Comparison of ENCODE assay signal across 11 mouse cellular contexts in the genomic region with DNA sequence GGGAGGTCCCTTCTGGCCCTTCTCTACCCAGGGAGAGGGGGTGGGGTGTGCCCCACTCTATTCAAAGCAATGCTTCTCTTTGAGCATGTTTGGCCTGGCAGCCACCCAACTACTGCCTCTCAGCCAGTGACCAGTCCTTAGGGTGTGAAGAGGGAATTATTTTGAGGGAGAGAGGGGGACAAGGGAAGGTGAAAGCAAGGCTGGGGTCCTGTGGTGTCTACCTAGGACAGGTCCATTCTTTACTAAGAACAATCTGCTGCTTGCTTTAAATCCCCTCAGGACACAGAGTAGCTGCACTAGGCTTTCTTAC. TPM values are rescaled to one million over a fixed set of nuclear protein-coding genes. Genes with fewer than 3 reads are reported as not detected.
DNase-seq lines count a peak whose midpoint lies in the region; ATAC-seq and TF ChIP-seq lines count a peak whose summit lies in the region.
"Had no signal": no experiment of that assay in that cellular context is flagged by ENCODE, and none has a peak within 500 bp of the region (broad histone marks: within the 10 kb centered on the region; RNA-seq: fewer than 3 reads in every experiment).

No protein-coding gene starts in this region.

- H3K9ac ChIP-seq in heart, embryonic 14.5 days (ENCODE audit: low read length) = peak overlapping the region; percentile 38; the same call in 1 of the 2 replicates
- H3K9ac ChIP-seq in midbrain, postnatal 0 days (replicated peaks; ENCODE audit: low read length, poor library complexity, severe bottlenecking) = no peak overlapping the region
- no peak overlapping the region for H3K9ac ChIP-seq in midbrain, embryonic 15.5 days

- H3K27ac ChIP-seq in heart, embryonic 14.5 days (replicated peaks in 1 of 2; ENCODE audit: control insufficient read depth in 1 of 2, insufficient read depth in 1 of 2, low read depth in 2 of 2, low read length in 2 of 2) = peak overlapping the region; percentile 36 to 69
- peak overlapping the region; percentile 54; the same call in 1 of the 2 replicates for H3K27ac ChIP-seq in limb, embryonic 10.5 days
- no peak overlapping the region for H3K27ac ChIP-seq in midbrain, postnatal 0 days (ENCODE audit: low read depth, low read length)
- H3K27ac ChIP-seq in midbrain, embryonic 15.5 days = no peak overlapping the region

- peaks cover 24% of the 10 kb centered on the region; the same call in 1 of the 2 replicates for H3K27me3 ChIP-seq in heart, embryonic 14.5 days (ENCODE audit: control insufficient read depth, insufficient read depth, low read length)
- peaks cover 42% of the 10 kb centered on the region for H3K27me3 ChIP-seq in limb, embryonic 10.5 days (ENCODE audit: low read depth, poor library complexity, severe bottlenecking)
- peaks cover 11% of the 10 kb centered on the region; the same call in 1 of the 2 replicates for H3K27me3 ChIP-seq in midbrain, postnatal 0 days (ENCODE audit: insufficient read depth, low read length)
- H3K27me3 ChIP-seq in midbrain, embryonic 15.5 days (replicated peaks) = peaks cover 20% of the 10 kb centered on the region

- peaks cover 34 to 48% of the 10 kb centered on the region in 2 experiments for H3K4me1 ChIP-seq in heart, embryonic 14.5 days (ENCODE audit: control insufficient read depth in 2 of 2, insufficient read depth in 2 of 2, low read length in 2 of 2)
- H3K4me1 ChIP-seq in limb, embryonic 10.5 days = peaks cover 38% of the 10 kb centered on the region
- no peaks in the 10 kb centered on the region for H3K4me1 ChIP-seq in midbrain, postnatal 0 days (ENCODE audit: insufficient read depth, low read length)
- peaks cover 7% of the 10 kb centered on the region for H3K4me1 ChIP-seq in midbrain, embryonic 15.5 days

- no peaks in the 10 kb centered on the region for H3K36me3 ChIP-seq in heart, embryonic 14.5 days (ENCODE audit: control insufficient read depth, insufficient read depth, low read length)
- H3K36me3 ChIP-seq in limb, embryonic 10.5 days = no peaks in the 10 kb centered on the region
- no peaks in the 10 kb centered on the region for H3K36me3 ChIP-seq in midbrain, postnatal 0 days (ENCODE audit: insufficient read depth, low read length)
- H3K36me3 ChIP-seq in midbrain, embryonic 15.5 days (replicated peaks) = no peaks in the 10 kb centered on the region

- TF ChIP-seq CTCF in midbrain, postnatal 0 days (IDR thresholded peaks at IDR 0.05) = no peak

- H3K4me2 ChIP-seq in heart, embryonic 14.5 days (ENCODE audit: low read length) = no peak overlapping the region
- no peak overlapping the region for H3K4me2 ChIP-seq in midbrain, postnatal 0 days (ENCODE audit: low read depth, low read length, poor library complexity, severe bottlenecking)
- no peak overlapping the region for H3K4me2 ChIP-seq in midbrain, embryonic 15.5 days

- peak; percentile 42 for DNase-seq in gastrocnemius, postnatal 10 days
- DNase-seq in gastrocnemius, adult 18-20 months (ENCODE audit: low spot score) = no peak
- DNase-seq in adrenal gland, postnatal 14 days = peak; percentile 64
- no peak for DNase-seq in limb, embryonic 10.5 days (ENCODE audit: low spot score)
- no peak for DNase-seq in layer of hippocampus, postnatal 36 days
- DNase-seq in midbrain, postnatal 0 days (ENCODE audit: low spot score) = no peak
- DNase-seq: cerebellum, adult 11-12 months had no signal

- ATAC-seq in heart, embryonic 14.5 days (ENCODE audit: insufficient number of reproducible peaks, insufficient read depth, low FRiP score, low read depth) = peak; percentile 37; the same call in 1 of the 2 replicates
- ATAC-seq in midbrain, postnatal 0 days (ENCODE audit: low FRiP score) = no peak
- ATAC-seq in midbrain, embryonic 15.5 days (replicated peaks) = no peak
- ATAC-seq: inflammation-experienced regulatory T-cells, adult 6 months had no signal

- no peak overlapping the region for H3K4me3 ChIP-seq in heart, embryonic 14.5 days (ENCODE audit: control insufficient read depth in 1 of 2, insufficient read depth in 1 of 2, low read depth in 1 of 2, low read length in 2 of 2)
- H3K4me3 ChIP-seq in limb, embryonic 10.5 days = no peak overlapping the region
- no peak overlapping the region for H3K4me3 ChIP-seq in midbrain, postnatal 0 days (ENCODE audit: low read depth, low read length)
- H3K4me3 ChIP-seq in midbrain, embryonic 15.5 days = no peak overlapping the region

- no peaks in the 10 kb centered on the region for H3K9me3 ChIP-seq in heart, embryonic 14.5 days (ENCODE audit: control insufficient read depth, low read length)
- no peaks in the 10 kb centered on the region for H3K9me3 ChIP-seq in limb, embryonic 10.5 days (replicated peaks)
- no peaks in the 10 kb centered on the region for H3K9me3 ChIP-seq in midbrain, postnatal 0 days (ENCODE audit: low read length)
- no peaks in the 10 kb centered on the region for H3K9me3 ChIP-seq in midbrain, embryonic 15.5 days

RNA-seq across cellular contexts. Expression of gene 1700020L24Rik, which starts 11.4 kb away (rescaled TPM):
- total RNA-seq in gastrocnemius, postnatal 10 days (2021) = under 1 TPM in 1 of 2 experiments, not detected in 1; 0.29 TPM
- not detected for total RNA-seq in gastrocnemius, adult 18-20 months (2021)
- total RNA-seq in adrenal gland, postnatal 14 days (2021) = 0.37 and 0.75 TPM in 2 replicates
- 1.4 and 1.8 TPM in 2 replicates for polyA plus RNA-seq in heart, embryonic 14.5 days (2014; fragmentation: Nextera tagmentation; extraction: Ambion mirVana)
- polyA plus RNA-seq in limb, embryonic 10.5 days (2016; fragmentation: Nextera tagmentation; extraction: Ambion mirVana) = 0.31 TPM in 1 of 2 replicates, not detected in the other
- total RNA-seq in layer of hippocampus, postnatal 36 days (2021) = not detected
- total RNA-seq in midbrain, postnatal 0 days (2014; rRNA removed) = not detected in 2 replicates
- polyA plus RNA-seq in midbrain, postnatal 0 days (2015; fragmentation: Nextera tagmentation; extraction: Ambion mirVana) = 0.57 and 0.79 TPM in 2 replicates
- polyA plus RNA-seq in midbrain, embryonic 15.5 days (2015; fragmentation: Nextera tagmentation; extraction: Ambion mirVana) = 0.68 and 0.70 TPM in 2 replicates

RNA-seq across cellular contexts. Expression of gene Mmp28, which starts 14.0 kb away (rescaled TPM):
- 1 to 10 TPM; 3.7 to 4.6 TPM for total RNA-seq in gastrocnemius, postnatal 10 days (2021)
- 1 to 10 TPM; 1.4 TPM for total RNA-seq in gastrocnemius, adult 18-20 months (2021)
- total RNA-seq in adrenal gland, postnatal 14 days (2021) = 7.4 and 8.3 TPM in 2 replicates
- polyA plus RNA-seq in heart, embryonic 14.5 days (2014; fragmentation: Nextera tagmentation; extraction: Ambion mirVana) = 3.7 and 4.0 TPM in 2 replicates
- polyA plus RNA-seq in limb, embryonic 10.5 days (2016; fragmentation: Nextera tagmentation; extraction: Ambion mirVana) = 0.75 and 2.3 TPM in 2 replicates
- total RNA-seq in layer of hippocampus, postnatal 36 days (2021) = 1 to 10 TPM; 2.9 to 4.0 TPM
- total RNA-seq in midbrain, postnatal 0 days (2014; rRNA removed) = 5.4 and 5.5 TPM in 2 replicates
- polyA plus RNA-seq in midbrain, postnatal 0 days (2015; fragmentation: Nextera tagmentation; extraction: Ambion mirVana) = 1.2 and 1.4 TPM in 2 replicates
- 2.9 and 3.4 TPM in 2 replicates for polyA plus RNA-seq in midbrain, embryonic 15.5 days (2015; fragmentation: Nextera tagmentation; extraction: Ambion mirVana)
- polyA plus RNA-seq: inflammation-experienced regulatory T-cells, adult 6 months had no signal

RNA-seq across cellular contexts. Expression of gene Gas2l2, which starts 19.6 kb away (rescaled TPM):
- total RNA-seq in gastrocnemius, postnatal 10 days (2021) = not detected
- total RNA-seq in gastrocnemius, adult 18-20 months (2021) = not detected
- total RNA-seq in adrenal gland, postnatal 14 days (2021) = not detected in 2 replicates
- polyA plus RNA-seq in heart, embryonic 14.5 days (2014; fragmentation: Nextera tagmentation; extraction: Ambion mirVana) = 0.09 TPM in 1 of 2 replicates, not detected in the other
- polyA plus RNA-seq in limb, embryonic 10.5 days (2016; fragmentation: Nextera tagmentation; extraction: Ambion mirVana) = not detected in 2 replicates
- under 1 TPM; 0.12 to 0.15 TPM for total RNA-seq in layer of hippocampus, postnatal 36 days (2021)
- total RNA-seq in midbrain, postnatal 0 days (2014; rRNA removed) = 0.44 and 0.85 TPM in 2 replicates
- 0.52 and 0.67 TPM in 2 replicates for polyA plus RNA-seq in midbrain, postnatal 0 days (2015; fragmentation: Nextera tagmentation; extraction: Ambion mirVana)
- 0.36 and 0.54 TPM in 2 replicates for polyA plus RNA-seq in midbrain, embryonic 15.5 days (2015; fragmentation: Nextera tagmentation; extraction: Ambion mirVana)
- total RNA-seq: CH12.LX had no signal
- polyA plus RNA-seq: inflammation-experienced regulatory T-cells, adult 6 months had no signal

RNA-seq across cellular contexts. Expression of gene Taf15, which starts 24.0 kb away (rescaled TPM):
- 10 to 100 TPM; 21.1 to 29.7 TPM for total RNA-seq in gastrocnemius, postnatal 10 days (2021)
- 10 to 100 TPM; 18.6 to 21.3 TPM for total RNA-seq in gastrocnemius, adult 18-20 months (2021)
- total RNA-seq in adrenal gland, postnatal 14 days (2021) = 66.3 and 72.1 TPM in 2 replicates
- polyA plus RNA-seq in heart, embryonic 14.5 days (2014; fragmentation: Nextera tagmentation; extraction: Ambion mirVana) = 10.8 and 12.8 TPM in 2 replicates
- polyA plus RNA-seq in limb, embryonic 10.5 days (2016; fragmentation: Nextera tagmentation; extraction: Ambion mirVana) = 11.3 and 11.9 TPM in 2 replicates
- 10 to 100 TPM; 75.0 to 77.4 TPM for total RNA-seq in layer of hippocampus, postnatal 36 days (2021)
- 18.2 and 30.6 TPM in 2 replicates for total RNA-seq in midbrain, postnatal 0 days (2014; rRNA removed)
- polyA plus RNA-seq in midbrain, postnatal 0 days (2015; fragmentation: Nextera tagmentation; extraction: Ambion mirVana) = 6.5 and 9.6 TPM in 2 replicates
- polyA plus RNA-seq in midbrain, embryonic 15.5 days (2015; fragmentation: Nextera tagmentation; extraction: Ambion mirVana) = 12.2 and 12.6 TPM in 2 replicates

RNA-seq across cellular contexts. Expression of gene Rasl10b, which starts 39.9 kb away (rescaled TPM):
- total RNA-seq in gastrocnemius, postnatal 10 days (2021) = under 1 TPM; 0.75 to 0.81 TPM
- total RNA-seq in gastrocnemius, adult 18-20 months (2021) = under 1 TPM; 0.48 to 0.90 TPM
- 10.2 and 10.3 TPM in 2 replicates for total RNA-seq in adrenal gland, postnatal 14 days (2021)
- polyA plus RNA-seq in heart, embryonic 14.5 days (2014; fragmentation: Nextera tagmentation; extraction: Ambion mirVana) = 4.6 and 5.9 TPM in 2 replicates
- 1.5 and 1.6 TPM in 2 replicates for polyA plus RNA-seq in limb, embryonic 10.5 days (2016; fragmentation: Nextera tagmentation; extraction: Ambion mirVana)
- 100 to 1,000 TPM; 223 to 227 TPM for total RNA-seq in layer of hippocampus, postnatal 36 days (2021)
- total RNA-seq in midbrain, postnatal 0 days (2014; rRNA removed) = 110 and 126 TPM in 2 replicates
- 43.9 and 44.3 TPM in 2 replicates for polyA plus RNA-seq in midbrain, postnatal 0 days (2015; fragmentation: Nextera tagmentation; extraction: Ambion mirVana)
- polyA plus RNA-seq in midbrain, embryonic 15.5 days (2015; fragmentation: Nextera tagmentation; extraction: Ambion mirVana) = 43.2 and 45.6 TPM in 2 replicates
- polyA plus RNA-seq: inflammation-experienced regulatory T-cells, adult 6 months had no signal

Comparison
In these comparisons a context has a peak if more than half of its experiments do, and no peak if none do; other contexts are left out.
1. DNase-seq: peak in gastrocnemius, postnatal 10 days (single experiment) and adrenal gland, postnatal 14 days (single experiment); none in gastrocnemius, adult 18-20 months (single experiment), limb, embryonic 10.5 days (single experiment), layer of hippocampus, postnatal 36 days (0 of 2) and midbrain, postnatal 0 days (single experiment).
2. H3K27ac ChIP-seq: peak in heart, embryonic 14.5 days (2 of 2) and limb, embryonic 10.5 days (single experiment); none in midbrain, postnatal 0 days (single experiment) and midbrain, embryonic 15.5 days (single experiment).